Mouse (Mus musculus) erythroblast, embryonic 14.5 days (primary cell): ENCODE measurements around the gene Mtch2.

Experiments used
- GATA1 ChIP-seq: IDR thresholded peaks from 2 replicates; pipeline ENCODE4 v1.6.1; 2012; ENCODE audit warnings: low read length, inconsistent platforms, mixed read lengths
- TAL1 ChIP-seq: IDR thresholded peaks from 3 replicates; pipeline ENCODE4 v1.6.1; 2012; ENCODE audit warnings: low read length, inconsistent platforms, mixed read lengths

GRCm38 (mm10) chr2:90818710-90819109 lies 28.2 kb upstream of the Mtch2 start:
- no peak for TF ChIP-seq GATA1
- no peak for TF ChIP-seq TAL1
